Mouse (Mus musculus) stomach, embryonic 14.5 days (tissue): Measurements from ENCODE around the gene Zfp970. TPM values are rescaled to one million over a fixed set of nuclear protein-coding genes. Genes with fewer than 3 reads are reported as not detected.
"Not testable (repeated sequence)": the region's sequence is repeated elsewhere in the genome, so short reads cannot be mapped to it uniquely, and the experiment has no call there.

Source experiments
- ATAC-seq: fragments of 200-750 bp; cut with Nextera tagmentation; 2 replicates; pipeline ENCODE4 v1.8.0; 2017; ENCODE audit warnings: low read depth, moderate TSS enrichment; ENCODE audit not compliant: insufficient number of reproducible peaks, insufficient read depth, low FRiP score
- H3K27ac ChIP-seq: fragments of 300-500 bp; sonication (generic); 2 replicates; pipeline ENCODE4 v1.5.1; 2014; ENCODE audit warnings: mild to moderate bottlenecking, low read length, moderate library complexity, mixed read lengths
- H3K27me3 ChIP-seq: fragments of 300-500 bp; sonication (generic); 2 replicates; pipeline ENCODE4 v1.6.1; 2014; ENCODE audit warnings: low read length, control low read depth, mixed read lengths; ENCODE audit not compliant: control insufficient read depth, insufficient read depth
- H3K36me3 ChIP-seq: fragments of 300-500 bp; sonication (generic); 2 replicates; pipeline ENCODE4 v1.6.1; 2014; ENCODE audit warnings: mild to moderate bottlenecking, control low read depth, low read length, moderate library complexity, mixed read lengths; ENCODE audit not compliant: control insufficient read depth, insufficient read depth
- H3K4me1 ChIP-seq: fragments of 300-500 bp; sonication (generic); 2 replicates; pipeline ENCODE4 v1.6.1; 2014; ENCODE audit warnings: low read length, control low read depth, mixed read lengths; ENCODE audit not compliant: control insufficient read depth, insufficient read depth
- H3K4me2 ChIP-seq: fragments of 300-500 bp; sonication (generic); replicated peaks from 2 replicates; pipeline ENCODE4 v1.6.1; 2014; ENCODE audit warnings: low read depth, low read length, control low read depth
- H3K4me3 ChIP-seq: fragments of 300-500 bp; sonication (generic); 2 replicates; pipeline ENCODE4 v1.5.1; 2014; ENCODE audit warnings: low read depth, low read length, control low read depth
- H3K9ac ChIP-seq: fragments of 300-500 bp; sonication (generic); replicated peaks from 2 replicates; pipeline ENCODE4 v1.6.1; 2014; ENCODE audit warnings: low read depth, mild to moderate bottlenecking, control low read depth, low read length, moderate library complexity, mixed read lengths
- H3K9me3 ChIP-seq: fragments of 300-500 bp; sonication (generic); 2 replicates; pipeline ENCODE4 v1.6.1; 2016; ENCODE audit warnings: low read depth, low read length, control low read depth; ENCODE audit not compliant: control insufficient read depth
- WGBS: fragments of 180-500 bp; shearing (Covaris S2); extraction: QIAGEN DNeasy Blood & Tissue Kit; methylation state at CpG from one replicate; pipeline ENCODE4 v1.1.7; 2014; 5-methylcytosine and 5-hydroxymethylcytosine counted together
- polyA plus RNA-seq: library from polyadenylated mRNA; unstranded; fragments of >200 nt; fragmentation: Nextera tagmentation; extraction: Ambion mirVana; gene quantifications from 2 replicates; pipeline ENCODE4 v1.2.1, GENCODE M21; 2014

Gene Zfp970
- polyA plus RNA-seq, 1 experiment from 2014 or later = 23.2 TPM

DNA sequence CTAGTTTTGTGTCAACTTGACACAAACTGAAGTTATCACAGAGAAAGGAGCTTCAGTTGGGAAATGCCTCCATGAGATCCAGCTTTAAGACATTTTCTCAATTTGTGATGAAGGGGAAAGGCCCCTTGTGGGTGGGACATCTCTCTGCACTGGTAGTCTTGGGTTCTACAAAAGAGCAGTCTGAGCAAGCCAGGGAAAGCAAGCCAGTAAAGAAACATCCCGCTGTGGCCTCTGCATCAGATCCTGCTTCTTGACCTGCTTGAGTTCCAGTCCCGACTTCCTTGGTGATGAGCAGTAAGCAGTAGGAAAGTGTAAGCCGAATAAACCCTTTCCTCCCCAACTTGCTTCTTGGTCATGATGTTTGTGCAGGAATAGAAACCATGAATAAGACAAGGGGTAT lies 47.4 kb downstream of the Zfp970 start:
- not testable (repeated sequence) for H3K9me3 ChIP-seq, H3K4me1 ChIP-seq, H3K4me2 ChIP-seq, H3K4me3 ChIP-seq, H3K9ac ChIP-seq, H3K27ac ChIP-seq, H3K27me3 ChIP-seq, ATAC-seq, H3K36me3 ChIP-seq
- WGBS = 86% methylated on average over 3 of the region's 3 CpGs

DNA sequence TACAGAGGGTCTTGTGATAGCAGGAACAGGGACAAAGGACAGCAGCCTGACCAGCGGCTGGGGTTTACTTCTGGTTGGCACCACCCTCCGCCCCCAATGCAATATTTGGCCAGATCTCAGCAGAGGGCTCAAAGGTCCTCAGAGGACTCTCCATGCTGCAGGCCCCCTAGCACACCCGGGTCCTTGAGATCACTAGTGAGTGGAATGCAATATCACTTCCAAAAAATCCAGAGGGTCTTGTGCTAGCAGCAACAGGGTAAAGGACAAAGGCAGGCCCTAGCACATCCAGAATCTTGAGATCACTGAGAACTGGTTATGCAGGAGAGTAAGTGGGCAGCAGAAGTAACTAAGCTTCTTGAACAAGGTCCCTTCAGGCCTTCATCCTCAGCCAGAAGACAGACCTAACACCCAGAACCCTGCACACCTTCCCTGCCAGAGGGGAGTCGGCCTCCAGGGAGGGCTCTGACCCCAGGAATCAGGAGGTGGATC lies 49.5 kb downstream of the Zfp970 start:
- H3K27ac ChIP-seq, H3K4me2 ChIP-seq, H3K27me3 ChIP-seq, H3K4me3 ChIP-seq, ATAC-seq, H3K36me3 ChIP-seq, H3K4me1 ChIP-seq, H3K9ac ChIP-seq, H3K9me3 ChIP-seq: not testable (repeated sequence)
- 86% methylated on average over 4 of the region's 4 CpGs for WGBS

DNA sequence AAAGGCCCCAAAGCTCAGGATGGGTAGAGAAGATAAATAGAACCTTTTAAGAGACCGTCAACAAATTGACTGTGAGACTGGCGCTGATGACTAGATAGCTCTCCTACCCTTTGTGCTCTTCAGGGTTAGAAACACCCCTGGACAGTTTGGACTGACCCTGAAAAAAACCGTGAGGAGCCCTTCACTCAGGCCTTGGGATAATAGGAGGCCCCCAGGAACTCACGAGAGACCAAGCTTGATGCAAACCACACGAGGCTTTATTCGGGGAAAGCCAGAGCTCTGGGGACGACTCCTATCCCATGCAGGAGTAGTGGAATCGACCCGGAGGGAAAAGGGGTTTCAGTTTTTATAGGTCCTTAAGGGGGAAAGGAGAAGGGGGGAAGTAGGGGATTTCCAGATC lies 53.2 kb downstream of the Zfp970 start:
- H3K27ac ChIP-seq, ATAC-seq, H3K4me2 ChIP-seq, H3K27me3 ChIP-seq, H3K4me1 ChIP-seq, H3K9ac ChIP-seq, H3K36me3 ChIP-seq, H3K4me3 ChIP-seq, H3K9me3 ChIP-seq: not testable (repeated sequence)
- WGBS = 79% methylated on average over 9 of the region's 9 CpGs

DNA sequence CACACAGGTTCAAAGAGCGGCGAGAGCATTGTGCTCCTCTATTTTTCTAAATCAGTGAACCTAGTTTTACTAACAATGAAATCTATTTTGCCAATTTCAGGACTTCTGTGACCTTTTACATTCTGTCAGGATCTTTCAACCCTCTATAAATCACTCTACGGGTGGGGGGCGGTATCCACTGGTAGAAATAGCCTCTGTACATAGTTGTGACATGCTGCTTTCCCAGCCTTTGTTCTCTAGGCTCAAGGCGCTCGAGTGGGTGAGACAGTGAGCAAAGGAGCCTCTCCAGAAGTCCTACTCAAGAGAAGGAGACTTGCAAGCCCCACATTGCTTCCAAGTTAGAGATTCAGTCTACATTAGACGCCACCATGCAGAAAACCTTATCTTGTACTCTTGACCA lies 53.8 kb downstream of the Zfp970 start:
- not testable (repeated sequence) for H3K9me3 ChIP-seq, H3K27me3 ChIP-seq, H3K36me3 ChIP-seq, H3K27ac ChIP-seq, H3K4me1 ChIP-seq, H3K4me3 ChIP-seq, H3K4me2 ChIP-seq, H3K9ac ChIP-seq, ATAC-seq
- 90% methylated on average over 7 of the region's 7 CpGs for WGBS

DNA sequence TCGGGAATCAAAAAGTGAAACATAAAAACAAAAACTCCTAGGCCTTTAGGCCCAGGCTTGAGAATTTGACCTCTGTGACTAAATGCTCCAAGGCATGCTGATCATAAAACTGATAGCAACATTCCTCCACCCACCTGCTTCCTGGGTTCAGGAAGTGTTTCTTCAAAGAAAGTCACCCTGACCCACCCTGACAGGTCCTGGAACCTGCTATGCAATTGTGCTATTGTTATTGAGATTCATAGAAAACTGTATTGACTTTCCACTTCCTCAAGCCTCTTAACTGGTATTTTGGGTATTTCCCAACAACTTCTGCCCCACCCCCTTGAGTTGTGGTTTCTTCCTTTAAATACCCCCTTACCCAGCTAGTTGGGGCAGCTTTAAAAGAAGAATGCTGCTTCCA lies 54.4 kb downstream of the Zfp970 start:
- not testable (repeated sequence) for H3K9me3 ChIP-seq, H3K27me3 ChIP-seq, H3K4me3 ChIP-seq, H3K4me2 ChIP-seq, H3K27ac ChIP-seq, H3K36me3 ChIP-seq, H3K9ac ChIP-seq, H3K4me1 ChIP-seq, ATAC-seq
- WGBS = 92% methylated on average over 1 of the region's 1 CpGs

DNA sequence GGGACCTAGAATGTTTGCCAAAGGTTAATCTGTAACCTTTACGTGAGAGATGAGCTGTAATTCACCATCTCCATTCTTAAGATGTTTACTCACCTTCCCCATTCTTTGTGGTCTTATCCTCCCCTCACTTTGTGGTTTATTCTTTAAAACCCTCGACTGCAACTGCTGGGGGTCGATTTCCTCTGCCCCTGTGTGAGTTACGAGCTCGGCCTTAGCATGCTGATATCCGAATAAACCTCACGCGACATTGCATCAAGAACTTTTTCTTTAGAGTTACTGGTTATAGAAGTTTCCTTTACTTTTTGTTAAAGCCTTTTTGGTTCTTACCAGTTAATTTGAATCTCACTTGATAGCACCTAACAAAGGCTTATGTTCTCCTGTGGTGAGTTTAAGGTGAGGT lies 55.5 kb downstream of the Zfp970 start:
- Histone ChIP-seq H3K4me1 (no peaks in the 10 kb centered on the region), H3K9me3 (peaks cover 3% of the 10 kb centered on the region; the same call in 1 of the 2 replicates), H3K4me3 (no peak overlapping the region), H3K9ac (no peak overlapping the region), H3K36me3 (no peaks in the 10 kb centered on the region), H3K27ac (no peak overlapping the region), H3K27me3 (no peaks in the 10 kb centered on the region), H3K4me2 (no peak overlapping the region)
- no peak for ATAC-seq
- WGBS = 72% methylated on average over 8 of the region's 8 CpGs

DNA sequence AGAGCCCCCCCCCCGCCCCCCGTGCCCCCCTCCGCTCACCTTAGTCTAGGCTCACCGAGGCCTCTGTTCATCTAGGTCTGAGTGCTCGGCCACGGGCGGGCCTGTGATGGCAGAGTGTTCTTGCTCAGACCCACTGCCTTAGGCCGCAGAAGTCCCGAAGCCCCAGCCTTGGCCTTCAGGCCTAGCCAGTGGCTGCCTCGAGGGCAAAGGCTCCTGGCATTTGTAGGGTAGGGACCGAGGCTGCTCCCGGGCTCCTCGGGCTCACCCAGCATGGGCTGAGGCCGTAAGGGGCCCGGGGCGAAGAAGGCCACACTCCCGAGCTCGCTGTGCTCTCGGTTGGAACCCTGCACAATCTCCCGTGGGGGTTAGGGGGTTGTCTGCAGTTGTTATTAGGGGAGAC lies 58.5 kb downstream of the Zfp970 start:
- no peak for ATAC-seq
- no peaks in the 10 kb centered on the region for H3K27me3 ChIP-seq
- peaks cover 3% of the 10 kb centered on the region; the same call in 1 of the 2 replicates for H3K9me3 ChIP-seq
- H3K4me1 ChIP-seq = no peaks in the 10 kb centered on the region
- H3K27ac ChIP-seq = no peak overlapping the region
- H3K9ac ChIP-seq = no peak overlapping the region
- H3K4me3 ChIP-seq = no peak overlapping the region
- H3K36me3 ChIP-seq = no peaks in the 10 kb centered on the region
- no peak overlapping the region for H3K4me2 ChIP-seq
- 91% methylated on average over 20 of the region's 20 CpGs for WGBS

DNA sequence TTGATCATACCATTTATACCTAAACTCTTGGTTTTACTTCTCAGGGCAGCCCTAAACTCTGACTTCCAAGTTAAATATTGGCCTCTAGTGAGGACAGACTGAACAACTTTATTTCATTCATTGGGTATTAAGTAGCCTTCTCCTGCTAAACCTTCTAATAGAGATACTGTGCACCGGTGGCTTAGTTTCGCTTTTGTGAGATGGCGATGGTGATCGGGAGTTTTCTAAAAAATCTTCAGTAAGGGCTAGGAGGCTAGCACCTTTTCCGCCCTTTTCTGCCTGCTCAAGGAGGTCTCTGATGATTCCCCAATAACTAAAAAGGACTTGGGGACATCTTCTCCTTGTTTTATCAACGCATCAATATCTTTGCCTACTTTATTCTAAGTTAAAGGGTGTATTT lies 59.1 kb downstream of the Zfp970 start:
- 92% methylated on average over 6 of the region's 6 CpGs for WGBS
- not testable (repeated sequence) for ATAC-seq, H3K36me3 ChIP-seq, H3K27me3 ChIP-seq, H3K9ac ChIP-seq, H3K4me1 ChIP-seq, H3K9me3 ChIP-seq, H3K4me3 ChIP-seq, H3K27ac ChIP-seq, H3K4me2 ChIP-seq

DNA sequence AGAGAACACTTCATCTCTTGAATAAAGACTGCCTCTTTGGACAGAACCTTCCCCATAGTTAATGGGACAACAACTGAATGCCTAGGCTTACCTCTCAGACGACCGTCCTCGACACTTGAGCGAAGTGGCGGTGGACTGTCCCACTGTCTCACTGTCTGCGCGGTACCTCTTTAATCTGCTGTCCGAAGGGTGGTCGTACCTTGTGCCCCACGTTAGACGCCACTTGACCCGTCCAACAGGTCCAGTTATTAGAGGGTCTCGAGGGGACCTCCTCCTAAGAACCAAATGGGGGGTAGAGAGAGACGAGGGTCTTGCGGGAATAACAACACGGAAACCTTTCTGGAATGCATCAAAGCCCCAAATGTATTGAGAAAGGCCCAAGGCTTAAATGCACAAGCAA lies 59.6 kb downstream of the Zfp970 start:
- 89% methylated on average over 16 of the region's 16 CpGs for WGBS
- H3K4me3 ChIP-seq, H3K27ac ChIP-seq, H3K4me1 ChIP-seq, H3K4me2 ChIP-seq, H3K9ac ChIP-seq, ATAC-seq, H3K36me3 ChIP-seq, H3K27me3 ChIP-seq, H3K9me3 ChIP-seq: not testable (repeated sequence)
